Mouse (Mus musculus) cerebellum, adult 9-11 months (tissue): ENCODE results near the gene Stab1.

Experiments
- DNase-seq: peaks from one replicate; pipeline ENCODE4 v3.0.0; 2022

Stab1 gene

DNA sequence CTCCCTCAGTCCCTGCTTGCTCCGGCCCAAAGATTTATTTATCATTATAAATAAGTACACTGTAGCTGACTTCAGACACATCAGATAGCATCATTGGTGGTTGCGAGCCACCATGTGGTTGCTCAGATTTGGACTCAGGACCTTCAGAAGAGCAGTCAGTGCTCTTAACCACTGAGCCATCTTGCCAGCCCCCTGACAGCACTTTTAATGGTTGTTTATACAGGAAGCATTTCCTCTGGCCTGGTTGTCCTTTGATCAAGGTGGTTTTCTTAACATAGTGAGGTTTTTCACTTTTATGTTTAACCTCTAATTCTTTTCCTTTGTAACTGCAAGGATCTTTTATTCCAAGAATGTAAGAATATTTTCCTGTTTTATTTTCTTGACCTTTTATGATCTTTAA lies 26.0 kb upstream of the Stab1 start:
- DNase-seq = no peak

GRCm38 (mm10) chr14:31193791-31194190 lies 25.4 kb upstream of the Stab1 start:
- peak; percentile 46 for DNase-seq

- DNase-seq = peak; percentile 57
These were observed 23.5 kb upstream of the Stab1 start for GRCm38 (mm10) chr14:31191936-31192335.

DNA sequence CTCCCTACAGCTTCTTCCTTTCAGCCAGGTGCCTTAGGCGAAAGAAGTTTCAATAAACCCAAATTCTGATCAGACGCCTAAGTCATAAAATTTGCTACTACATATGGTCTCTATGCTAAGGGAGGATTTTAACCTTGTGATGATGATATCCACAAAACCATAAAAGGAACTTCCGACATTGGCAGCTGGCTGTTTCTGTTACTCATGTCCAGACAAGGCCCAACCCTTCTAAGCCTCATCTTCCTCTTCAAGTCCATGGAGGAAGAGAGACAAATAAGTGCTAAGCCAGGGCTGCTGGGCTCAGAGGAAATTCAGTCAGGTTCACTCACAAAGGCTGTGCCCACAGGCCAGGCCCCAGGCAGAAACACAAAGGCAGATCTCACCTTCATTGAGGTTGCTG lies 20.9 kb upstream of the Stab1 start:
- no peak for DNase-seq

- no peak for DNase-seq
These were observed 20.3 kb upstream of the Stab1 start for GRCm38 (mm10) chr14:31188771-31189181.

GRCm38 (mm10) chr14:31186656-31187055 lies 18.2 kb upstream of the Stab1 start:
- peak; percentile 36 for DNase-seq

- no peak for DNase-seq
These were observed 15.8 kb upstream of the Stab1 start for GRCm38 (mm10) chr14:31184195-31184594.

- no peak for DNase-seq
These were observed 15.1 kb upstream of the Stab1 start for GRCm38 (mm10) chr14:31183541-31183940.

GRCm38 (mm10) chr14:31182786-31183290 lies 14.4 kb upstream of the Stab1 start:
- DNase-seq = no peak

GRCm38 (mm10) chr14:31181512-31181911 lies 13.1 kb upstream of the Stab1 start:
- DNase-seq = no peak

GRCm38 (mm10) chr14:31179677-31180365 lies 11.4 kb upstream of the Stab1 start:
- peak; percentile 34 for DNase-seq

DNA sequence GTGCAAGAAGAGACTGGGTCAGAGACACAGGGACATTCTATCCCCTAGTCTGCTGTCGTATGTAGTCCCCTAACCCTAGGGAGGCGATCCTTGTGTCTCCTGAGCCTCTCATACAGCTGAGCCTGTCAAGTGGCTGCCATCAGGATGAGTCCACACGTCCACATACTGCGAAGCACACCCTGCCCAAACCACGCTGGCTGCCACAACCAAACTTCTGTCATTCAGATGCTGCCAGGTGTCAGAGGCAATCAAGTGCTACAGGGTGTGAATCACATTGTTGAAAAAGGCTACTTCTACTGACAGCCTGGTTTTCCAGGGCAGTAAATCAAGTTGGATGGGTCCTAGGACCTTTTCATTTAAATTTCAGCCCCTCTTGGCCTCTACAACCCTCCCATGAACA lies 9.3 kb upstream of the Stab1 start:
- DNase-seq = no peak

GRCm38 (mm10) chr14:31177287-31177686 lies 8.8 kb upstream of the Stab1 start:
- DNase-seq = no peak

- DNase-seq = no peak
These were observed 5.1 kb upstream of the Stab1 start for GRCm38 (mm10) chr14:31173537-31173936.

DNA sequence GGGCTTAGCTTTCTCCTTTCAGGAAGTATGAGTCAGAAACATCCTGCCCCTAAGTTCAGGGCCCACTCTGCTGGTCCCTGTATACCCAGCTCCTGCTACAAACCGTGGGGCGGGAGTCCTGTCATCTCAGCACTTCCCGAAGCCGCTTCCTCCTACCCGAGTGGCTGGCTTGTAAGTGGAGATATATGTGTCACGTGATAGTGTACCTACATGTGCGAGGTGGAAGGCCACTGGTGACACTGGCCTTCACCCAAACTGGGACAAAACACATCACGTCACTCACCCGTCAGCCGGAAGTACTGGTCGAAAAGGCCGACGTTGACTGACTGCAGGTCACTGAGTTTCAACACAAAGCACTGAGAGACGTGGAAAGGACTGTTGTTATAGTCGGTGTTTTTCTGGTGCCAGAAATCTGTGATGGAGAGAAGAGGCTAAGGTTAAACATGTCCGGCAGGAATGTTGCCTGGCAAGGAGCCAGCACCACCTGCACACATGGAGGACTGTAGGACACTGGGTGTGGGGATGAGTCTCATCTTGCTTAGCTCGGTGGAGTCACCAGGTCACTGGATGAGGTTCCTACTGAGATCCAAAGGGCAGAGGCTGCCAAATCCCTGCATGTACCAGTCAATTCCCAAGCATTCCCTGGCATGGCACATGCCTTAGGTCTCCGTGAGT lies 4.5 kb upstream of the Stab1 start:
- peak; percentile 78 for DNase-seq

DNA sequence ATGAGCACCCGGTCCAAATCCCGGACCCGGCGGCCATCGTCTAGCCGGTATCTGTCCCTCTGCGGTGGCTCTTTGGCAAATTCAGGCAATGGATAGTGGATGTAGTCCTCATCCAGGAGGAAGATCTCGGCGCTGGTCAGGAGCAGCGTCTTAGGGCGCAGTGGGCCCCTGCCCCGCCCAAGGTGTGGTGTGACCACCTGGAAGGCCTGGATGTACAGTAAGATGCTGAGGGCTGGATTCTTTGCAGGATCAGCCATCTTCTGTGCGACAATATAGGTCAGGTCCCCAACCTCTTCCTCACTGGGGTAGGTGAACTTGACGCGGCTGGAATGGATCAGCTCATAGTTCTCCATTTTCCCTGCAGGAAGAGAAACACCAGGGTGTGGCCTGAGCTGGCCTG lies 3.4 kb upstream of the Stab1 start:
- DNase-seq = no peak

GRCm38 (mm10) chr14:31171386-31171785 lies 2.9 kb upstream of the Stab1 start:
- peak; percentile 76 for DNase-seq

DNA sequence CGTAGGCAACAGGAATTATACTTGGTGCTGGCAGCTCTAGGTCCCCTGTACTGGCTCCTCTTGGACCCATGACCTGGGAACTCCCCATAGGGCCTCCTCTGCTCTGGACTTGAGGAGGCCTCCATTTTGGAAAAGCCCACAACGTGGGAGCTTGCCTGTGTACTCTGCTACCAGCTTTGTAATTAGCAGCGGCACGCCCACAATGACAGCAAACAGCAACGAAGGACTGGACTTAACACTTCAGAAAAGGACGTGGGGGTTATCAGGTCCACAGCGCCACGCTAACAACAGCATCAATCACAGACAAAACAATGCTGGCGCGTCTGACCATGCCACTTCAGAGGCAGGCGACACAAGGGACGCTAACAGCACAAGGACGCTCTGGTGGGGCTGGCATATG lies 2.5 kb upstream of the Stab1 start:
- DNase-seq = no peak

- peak; percentile 17 for DNase-seq
These were observed 1.1 kb upstream of the Stab1 start for GRCm38 (mm10) chr14:31169508-31169907.

DNA sequence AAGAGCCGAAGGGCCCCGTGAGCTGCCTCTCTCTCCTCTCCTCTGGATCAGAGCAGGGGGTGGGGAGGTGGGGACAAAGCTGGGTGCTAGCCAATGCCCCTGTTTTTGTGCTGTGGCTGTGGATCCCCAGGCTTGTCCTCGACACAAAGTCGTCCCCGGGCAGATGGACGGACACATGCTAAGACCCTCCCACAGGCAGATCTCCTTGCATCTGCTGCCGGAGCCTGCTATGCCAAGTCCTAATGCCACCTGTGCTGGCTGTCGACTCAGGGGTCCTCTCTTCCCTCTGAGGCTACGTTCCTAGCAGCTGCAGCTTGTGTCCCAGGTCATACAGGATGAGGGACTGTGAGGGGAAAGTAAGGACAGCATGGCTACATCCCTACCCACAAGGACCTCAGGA lies 1.6 kb downstream of the Stab1 start:
- peak; percentile 51 for DNase-seq

GRCm38 (mm10) chr14:31165991-31166630 lies 2.3 kb downstream of the Stab1 start:
- peak; percentile 36 for DNase-seq

DNA sequence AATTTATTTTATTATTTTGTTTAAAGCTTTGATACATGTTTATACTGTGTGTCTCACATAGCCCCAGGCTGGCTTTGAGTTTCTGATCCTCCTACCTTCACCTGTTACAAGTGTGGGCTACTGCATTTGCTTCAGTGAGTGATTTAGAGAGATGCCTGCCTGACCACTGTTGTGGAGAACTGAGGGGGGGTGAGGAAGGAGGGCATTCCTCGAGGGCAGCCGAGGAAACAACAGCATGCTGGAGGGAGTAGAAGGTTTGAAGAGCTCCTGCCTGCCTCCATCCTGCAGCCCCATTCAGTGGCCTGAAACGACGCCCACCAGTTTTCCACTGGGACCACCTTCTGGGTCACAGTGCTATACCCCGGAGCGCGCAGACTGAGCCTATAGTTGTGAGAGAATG lies 3.0 kb downstream of the Stab1 start:
- no peak for DNase-seq

DNA sequence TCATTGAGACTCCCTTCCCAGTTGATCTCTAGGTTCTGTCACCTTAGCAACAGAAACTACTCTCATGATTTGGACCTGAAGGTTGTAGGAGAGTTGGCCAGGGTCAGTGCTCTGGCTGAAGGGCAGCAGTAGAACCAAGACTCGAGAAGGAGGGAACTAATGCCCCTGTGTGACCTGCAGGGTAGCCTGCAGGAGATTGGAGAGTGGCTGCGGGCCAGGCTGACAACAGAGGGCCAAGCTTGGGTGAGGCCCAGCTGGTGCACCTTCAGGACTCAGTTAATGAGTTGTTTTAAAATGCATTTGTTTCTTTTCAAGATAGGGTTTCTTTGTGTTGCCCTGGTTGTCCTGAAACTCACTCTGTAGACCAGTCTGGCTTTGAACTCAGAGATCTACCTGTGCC lies 3.4 kb downstream of the Stab1 start:
- peak; percentile 64 for DNase-seq

GRCm38 (mm10) chr14:31164067-31164466 lies 4.4 kb downstream of the Stab1 start:
- DNase-seq = peak; percentile 88
